Mouse (Mus musculus): ENCODE measurements at regions not wholly inside any gene's neighbourhood (a gene's known extent, or its start where the extent isn't known, plus 50 kb on each side); places are given as distances from the start of the nearest gene placed in this dataset.

GRCm38 (mm10) chr9:60939858-60940804 is 145.8 kb downstream of the Uaca start:
- peak; percentile 80 for TF ChIP-seq CTCF (IDR thresholded peaks at IDR 0.05; ENCODE audit: borderline replicate concordance, insufficient read depth, low read length)
- TF ChIP-seq POLR2A (IDR thresholded peaks at IDR 0.05; ENCODE audit: low read depth, low read length) = no peak

All from embryonic fibroblast, embryonic 13.5 days (primary cell).